Mouse (Mus musculus): ENCODE measurements at regions not wholly inside any gene's neighbourhood (a gene's known extent, or its start where the extent isn't known, plus 50 kb on each side); places are given as distances from the start of the nearest gene placed in this dataset.

DNA sequence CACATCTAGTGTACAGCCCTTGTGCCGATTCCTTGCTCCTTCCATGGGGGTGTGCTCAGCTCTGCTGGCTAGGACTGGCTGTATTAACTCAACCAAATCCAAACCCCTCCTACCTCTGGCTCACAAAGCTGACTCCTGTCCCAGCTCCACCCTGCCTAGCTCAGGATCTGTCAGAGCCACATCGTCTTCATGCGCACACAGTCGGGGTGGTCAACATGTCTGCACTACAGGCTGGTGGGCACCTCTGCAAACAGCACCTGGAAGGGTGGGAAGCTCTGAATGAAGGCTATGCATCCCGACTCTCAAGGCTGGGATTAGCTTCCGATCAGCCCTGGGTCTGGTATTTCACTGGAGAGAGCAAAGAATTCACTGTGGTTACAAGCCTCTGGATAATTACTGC, 220.4 kb downstream of the 3110018I06Rik start:
- H3K4me3 ChIP-seq, result no peak overlapping the region
- WGBS, result 89% methylated on average over 6 of the region's 6 CpGs
- no peak for ATAC-seq (ENCODE audit: low FRiP score)

DNA sequence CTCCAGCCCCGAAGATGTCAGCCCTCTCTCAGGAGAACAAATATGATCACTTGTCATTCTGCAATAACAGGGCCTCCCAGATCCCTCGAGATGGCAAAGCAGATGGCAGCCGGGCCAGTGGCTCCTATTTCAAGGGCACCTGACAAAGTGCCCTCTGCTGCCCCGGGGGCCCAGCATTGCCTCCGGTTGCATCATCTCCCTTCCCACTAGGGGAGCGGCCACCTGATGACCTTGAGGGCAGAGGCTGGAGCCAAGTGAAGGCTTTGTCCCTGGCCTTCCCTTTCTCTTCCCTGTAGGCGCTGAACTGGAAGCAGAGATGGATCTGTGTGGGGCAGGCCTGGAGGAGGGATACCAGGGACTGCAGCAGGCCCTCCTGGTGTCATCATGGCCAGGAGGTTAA, 222.6 kb downstream of the 3110018I06Rik start:
- WGBS, result 54% methylated on average over 7 of the region's 7 CpGs
- no peak overlapping the region for H3K4me3 ChIP-seq
- no peak overlapping the region for H3K9ac ChIP-seq

More for the DNA sequence above, 220.4 kb downstream of the 3110018I06Rik start:
- H3K27me3 ChIP-seq, result 0 out of 2 replicates have a peak, but pooled peaks cover 5% of the 10 kb centered on the region
- no peak overlapping the region for H3K27ac ChIP-seq
- peaks cover 6% of the 10 kb centered on the region; the same call in 1 of the 2 replicates for H3K9me3 ChIP-seq
- peaks cover 16% of the 10 kb centered on the region for H3K4me1 ChIP-seq (replicated peaks)
- no peak overlapping the region for H3K4me2 ChIP-seq
- no peaks in the 10 kb centered on the region for H3K36me3 ChIP-seq
- no peak overlapping the region for H3K9ac ChIP-seq

DNA sequence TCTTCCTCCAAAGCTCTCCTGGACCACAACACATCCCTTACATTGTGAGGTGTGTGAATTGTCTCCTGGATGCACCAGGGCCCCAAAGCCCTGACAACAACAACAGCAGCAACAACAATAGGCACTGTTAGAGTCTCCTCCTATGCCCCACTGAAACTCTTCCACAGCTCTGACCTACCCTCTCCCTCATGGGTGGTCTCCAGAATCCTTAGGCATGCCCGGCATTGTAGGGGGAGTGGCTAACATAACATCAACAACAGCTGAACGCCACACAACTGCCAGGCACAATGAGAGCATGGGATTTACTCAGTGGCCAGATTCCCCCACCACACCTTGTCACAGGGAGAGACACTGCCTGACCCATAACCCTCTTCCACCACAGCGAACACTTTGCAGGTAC, 223.2 kb downstream of the 3110018I06Rik start:
- no peak for ATAC-seq (ENCODE audit: low FRiP score)
- H3K4me2 ChIP-seq, result no peak overlapping the region
- H3K27me3 ChIP-seq, result 0 out of 2 replicates have a peak, but pooled peaks cover 5% of the 10 kb centered on the region
- peaks cover 16% of the 10 kb centered on the region for H3K4me1 ChIP-seq (replicated peaks)
- peaks cover 6% of the 10 kb centered on the region; the same call in 1 of the 2 replicates for H3K9me3 ChIP-seq
- no peak overlapping the region for H3K4me3 ChIP-seq
- H3K36me3 ChIP-seq, result no peaks in the 10 kb centered on the region
- H3K9ac ChIP-seq, result no peak overlapping the region
- WGBS, result 53% methylated on average over 3 of the region's 3 CpGs
- no peak overlapping the region for H3K27ac ChIP-seq

More for the DNA sequence above, 222.6 kb downstream of the 3110018I06Rik start:
- ATAC-seq (ENCODE audit: low FRiP score), result no peak
- Histone ChIP-seq H3K9me3 (peaks cover 6% of the 10 kb centered on the region; the same call in 1 of the 2 replicates), H3K4me1 (replicated peaks) (peaks cover 16% of the 10 kb centered on the region), H3K4me2 (no peak overlapping the region), H3K27ac (no peak overlapping the region), H3K36me3 (no peaks in the 10 kb centered on the region), H3K27me3 (0 out of 2 replicates have a peak, but pooled peaks cover 5% of the 10 kb centered on the region)

DNA sequence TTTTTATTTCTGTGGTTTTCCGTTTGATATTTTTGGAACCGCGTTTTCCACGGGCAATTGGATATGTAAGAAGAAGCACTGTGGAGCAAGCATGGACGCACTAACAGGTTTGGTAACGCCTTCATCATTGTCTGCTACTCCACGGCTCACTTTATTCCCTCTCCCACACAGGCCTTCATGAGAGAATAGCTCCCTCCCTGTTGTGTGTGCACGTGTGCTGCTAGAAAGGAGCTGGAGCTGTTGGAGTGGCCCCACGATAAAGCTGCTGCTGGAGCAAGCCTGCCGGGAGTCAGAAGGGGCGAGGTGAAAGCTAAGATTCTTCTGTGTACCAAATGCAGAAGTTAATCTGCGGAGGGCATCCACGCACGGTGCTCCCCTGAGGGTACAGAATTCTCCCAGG, 224.8 kb downstream of the 3110018I06Rik start:
- Histone ChIP-seq H3K4me2 (no peak overlapping the region), H3K4me3 (no peak overlapping the region), H3K9ac (no peak overlapping the region), H3K27ac (no peak overlapping the region), H3K27me3 (0 out of 2 replicates have a peak, but pooled peaks cover 5% of the 10 kb centered on the region), H3K4me1 (replicated peaks) (peaks cover 23% of the 10 kb centered on the region), H3K36me3 (no peaks in the 10 kb centered on the region), H3K9me3 (no peaks in the 10 kb centered on the region)
- 56% methylated on average over 14 of the region's 14 CpGs for whole genome bisulfite sequencing
- ATAC-seq (ENCODE audit: low FRiP score), result no peak

DNA sequence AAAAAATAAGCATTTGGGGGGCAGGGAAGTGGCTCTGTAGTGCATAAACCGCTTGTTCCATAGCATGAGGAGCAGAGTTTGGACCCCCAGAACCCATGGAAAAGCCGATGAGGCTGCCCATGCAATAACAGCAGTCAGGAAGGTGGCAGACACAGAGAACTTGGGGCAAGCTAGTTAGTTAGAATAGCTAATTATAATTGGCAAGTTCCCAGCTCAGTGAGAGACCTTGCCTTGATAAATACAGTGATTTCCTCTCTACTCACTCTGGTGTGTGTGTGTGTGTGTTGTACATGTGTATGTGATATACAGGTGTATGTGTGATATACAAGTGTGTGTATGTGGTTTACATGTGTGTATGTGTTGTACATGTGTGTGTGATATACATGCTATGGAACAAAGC, 226.4 kb downstream of the 3110018I06Rik start:
- 0 out of 2 replicates have a peak, but pooled peaks cover 5% of the 10 kb centered on the region for H3K27me3 ChIP-seq
- H3K4me3 ChIP-seq, result no peak overlapping the region
- H3K27ac ChIP-seq, result no peak overlapping the region
- H3K4me2 ChIP-seq, result no peak overlapping the region
- no peaks in the 10 kb centered on the region for H3K36me3 ChIP-seq
- no peak for ATAC-seq (ENCODE audit: low FRiP score)
- H3K9me3 ChIP-seq, result no peaks in the 10 kb centered on the region
- H3K4me1 ChIP-seq (replicated peaks), result peaks cover 27% of the 10 kb centered on the region
- WGBS, result 91% methylated on average over 2 of the region's 2 CpGs
- no peak overlapping the region for H3K9ac ChIP-seq

DNA sequence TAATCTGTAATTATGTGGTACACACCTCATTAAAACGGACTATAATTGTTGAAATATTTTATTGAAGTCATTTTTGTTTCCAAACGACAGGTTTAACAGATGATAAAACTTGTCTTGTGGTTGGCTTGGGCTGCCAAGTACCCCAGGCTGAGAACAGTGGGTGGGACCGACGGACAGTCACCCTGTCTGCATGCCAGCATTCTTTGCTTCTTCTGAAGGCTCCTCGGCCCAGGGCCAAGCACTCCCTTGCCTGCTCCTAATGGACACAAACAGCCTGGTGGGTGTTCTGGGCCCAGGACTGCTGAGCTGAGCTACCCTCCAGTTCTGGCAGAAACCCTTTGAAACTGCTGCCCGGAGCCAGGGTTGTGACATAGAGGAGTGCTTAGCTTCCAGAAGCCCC, 227.4 kb downstream of the 3110018I06Rik start:
- WGBS, result 62% methylated on average over 6 of the region's 6 CpGs
- Histone ChIP-seq H3K27ac (no peak overlapping the region), H3K4me2 (no peak overlapping the region), H3K27me3 (0 out of 2 replicates have a peak, but pooled peaks cover 4% of the 10 kb centered on the region), H3K36me3 (no peaks in the 10 kb centered on the region), H3K9ac (no peak overlapping the region), H3K9me3 (no peaks in the 10 kb centered on the region), H3K4me3 (no peak overlapping the region), H3K4me1 (replicated peaks) (peaks cover 22% of the 10 kb centered on the region)
- no peak for ATAC-seq (ENCODE audit: low FRiP score)

DNA sequence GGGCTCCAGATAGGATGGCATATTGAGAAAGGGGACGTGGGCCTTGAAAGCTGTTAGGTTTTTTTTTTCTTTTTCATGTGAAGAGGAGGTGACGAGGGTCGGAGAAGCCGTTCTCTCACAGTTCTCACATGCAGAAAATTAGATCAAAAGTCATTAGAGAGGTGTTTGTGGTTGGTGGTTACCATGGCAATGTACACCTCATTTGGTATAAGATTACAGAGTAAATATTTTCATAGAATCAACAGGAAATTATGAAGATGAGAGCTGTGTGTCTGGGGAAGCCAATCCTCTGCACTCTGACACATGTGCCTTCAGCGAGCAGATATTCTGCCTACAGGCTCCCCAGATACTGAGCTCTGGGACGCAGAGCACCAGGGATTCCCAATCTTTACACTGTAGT, 232.5 kb downstream of the 3110018I06Rik start:
- Histone ChIP-seq H3K4me2 (no peak overlapping the region), H3K9me3 (no peaks in the 10 kb centered on the region), H3K4me1 (replicated peaks) (peaks cover 26% of the 10 kb centered on the region), H3K9ac (no peak overlapping the region), H3K36me3 (no peaks in the 10 kb centered on the region), H3K27ac (no peak overlapping the region), H3K4me3 (no peak overlapping the region), H3K27me3 (0 out of 2 replicates have a peak, but pooled peaks cover 3% of the 10 kb centered on the region)
- WGBS, result 79% methylated on average over 6 of the region's 6 CpGs
- ATAC-seq (ENCODE audit: low FRiP score), result no peak

DNA sequence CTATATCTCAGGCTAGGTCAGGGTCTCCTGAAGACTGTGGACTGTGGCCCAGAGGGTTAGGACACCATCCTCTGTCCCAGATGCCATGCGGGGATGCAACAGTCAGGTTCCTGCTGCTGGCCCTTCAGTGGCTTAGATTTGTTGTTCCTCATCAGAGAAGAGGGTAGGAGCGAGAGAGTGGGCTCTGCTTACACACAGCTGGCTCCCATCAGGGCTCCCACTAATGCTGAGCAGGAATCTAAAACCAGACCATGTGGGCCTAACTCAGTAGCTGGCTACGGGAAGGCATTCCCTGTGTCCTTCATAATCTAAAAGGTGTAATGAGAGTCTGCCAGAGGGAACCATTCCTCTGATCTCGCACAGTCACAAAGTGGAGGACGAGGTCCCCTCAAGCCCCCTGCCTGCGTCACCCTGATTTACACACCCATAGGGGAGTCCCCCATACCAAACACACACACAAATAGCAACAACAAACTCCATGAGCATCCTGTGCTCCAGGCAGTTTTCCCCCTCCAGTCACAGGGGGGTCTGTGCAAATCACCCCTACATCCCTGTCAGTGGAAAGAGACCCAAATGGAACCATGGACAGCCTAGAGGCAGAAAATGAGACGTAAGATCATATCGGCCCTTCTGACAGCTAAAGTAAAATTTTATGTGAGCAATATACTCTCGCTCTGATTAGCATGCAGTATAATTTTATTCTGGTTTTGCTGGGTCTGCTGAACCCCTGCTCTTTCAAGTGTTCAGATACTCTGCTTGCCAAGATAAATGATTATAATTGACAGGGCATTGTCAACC, 234.8 kb downstream of the 3110018I06Rik start:
- Histone ChIP-seq H3K9ac (no peak overlapping the region), H3K4me2 (no peak overlapping the region), H3K4me3 (no peak overlapping the region), H3K27ac (no peak overlapping the region), H3K36me3 (no peaks in the 10 kb centered on the region), H3K4me1 (replicated peaks) (peaks cover 19% of the 10 kb centered on the region), H3K27me3 (0 out of 2 replicates have a peak, but pooled peaks cover 3% of the 10 kb centered on the region), H3K9me3 (no peaks in the 10 kb centered on the region)
- ATAC-seq (ENCODE audit: low FRiP score), result no peak
- whole genome bisulfite sequencing, result 71% methylated on average over 9 of the region's 9 CpGs

DNA sequence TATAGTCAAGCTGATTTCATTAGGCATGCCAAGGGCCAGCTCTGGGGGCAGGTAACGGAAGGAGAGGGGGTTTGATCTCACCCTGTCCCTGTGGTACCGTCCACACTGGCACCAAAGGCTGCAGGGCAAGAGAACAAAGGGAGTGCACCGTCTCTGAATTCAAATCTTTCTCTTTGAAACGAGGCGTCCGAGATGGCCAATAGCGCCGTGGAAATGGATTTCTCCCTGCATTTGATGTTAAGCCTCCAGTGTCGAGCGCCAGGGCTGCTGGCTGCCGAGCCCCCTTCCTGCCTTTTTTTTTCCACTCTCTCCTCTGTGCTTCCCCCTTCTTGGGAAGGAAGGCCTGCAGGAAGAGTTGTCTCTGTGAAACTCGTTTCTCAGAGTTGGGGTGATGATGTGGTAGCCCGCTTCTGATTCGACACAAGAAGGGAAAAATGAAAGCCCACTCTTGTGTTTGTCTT, 235.5 kb downstream of the 3110018I06Rik start:
- Histone ChIP-seq H3K4me3 (no peak overlapping the region), H3K9me3 (no peaks in the 10 kb centered on the region), H3K9ac (no peak overlapping the region), H3K4me1 (replicated peaks) (peaks cover 15% of the 10 kb centered on the region), H3K4me2 (no peak overlapping the region), H3K27ac (no peak overlapping the region), H3K36me3 (no peaks in the 10 kb centered on the region), H3K27me3 (0 out of 2 replicates have a peak, but pooled peaks cover 3% of the 10 kb centered on the region)
- 37% methylated on average over 14 of the region's 14 CpGs for WGBS
- ATAC-seq (ENCODE audit: low FRiP score), result no peak

DNA sequence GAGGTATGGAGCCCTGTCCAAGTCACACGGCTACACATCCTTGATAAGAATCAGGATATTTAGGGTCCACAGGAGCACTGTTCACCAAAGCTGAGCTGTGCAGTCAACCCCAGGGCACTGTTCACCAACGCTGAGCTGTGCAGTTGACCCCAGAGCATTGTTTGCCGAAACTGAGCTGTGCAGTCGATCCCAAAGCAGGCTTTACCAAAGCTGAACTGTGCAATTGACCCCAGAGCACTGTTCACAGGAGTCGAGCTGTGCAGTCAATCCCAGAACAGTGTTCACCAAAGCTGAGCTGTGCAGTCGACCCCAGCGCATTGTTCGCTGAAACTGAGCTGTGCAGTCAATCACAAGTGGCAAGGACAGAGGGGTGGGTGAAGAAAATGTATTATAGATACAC, 236.0 kb downstream of the 3110018I06Rik start:
- Histone ChIP-seq H3K4me2 (no peak overlapping the region), H3K36me3 (no peaks in the 10 kb centered on the region), H3K9me3 (no peaks in the 10 kb centered on the region), H3K4me3 (no peak overlapping the region), H3K27ac (no peak overlapping the region), H3K27me3 (0 out of 2 replicates have a peak, but pooled peaks cover 3% of the 10 kb centered on the region), H3K4me1 (replicated peaks) (peaks cover 15% of the 10 kb centered on the region), H3K9ac (no peak overlapping the region)
- WGBS, result 30% methylated on average over 8 of the region's 8 CpGs
- no peak for ATAC-seq (ENCODE audit: low FRiP score)

DNA sequence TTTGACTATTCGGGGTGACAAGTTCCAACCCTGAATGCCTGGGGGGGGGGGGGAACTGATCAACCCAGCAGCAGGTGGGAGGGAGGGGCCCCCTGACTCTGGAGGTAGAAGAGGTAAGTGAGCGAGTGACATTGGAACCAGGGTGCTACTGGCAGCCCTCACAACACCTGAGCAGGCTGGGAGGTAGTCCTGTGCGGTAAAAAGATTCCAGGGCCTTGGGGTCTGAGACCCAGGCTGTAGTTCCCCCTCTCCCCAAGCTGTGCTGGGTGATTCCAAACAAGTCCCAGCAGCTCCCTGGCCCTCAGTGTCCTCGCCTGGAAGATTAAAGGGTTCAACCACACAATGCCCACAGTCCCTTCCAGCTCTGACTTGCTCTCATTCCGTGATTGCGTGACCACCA, 240.4 kb downstream of the 3110018I06Rik start:
- Histone ChIP-seq H3K27me3 (no peaks in the 10 kb centered on the region), H3K4me2 (no peak overlapping the region), H3K9ac (no peak overlapping the region), H3K36me3 (no peaks in the 10 kb centered on the region), H3K9me3 (no peaks in the 10 kb centered on the region), H3K4me3 (no peak overlapping the region), H3K27ac (no peak overlapping the region), H3K4me1 (replicated peaks) (peaks cover 8% of the 10 kb centered on the region)
- ATAC-seq (ENCODE audit: low FRiP score), result no peak
- 84% methylated on average over 6 of the region's 6 CpGs for WGBS

DNA sequence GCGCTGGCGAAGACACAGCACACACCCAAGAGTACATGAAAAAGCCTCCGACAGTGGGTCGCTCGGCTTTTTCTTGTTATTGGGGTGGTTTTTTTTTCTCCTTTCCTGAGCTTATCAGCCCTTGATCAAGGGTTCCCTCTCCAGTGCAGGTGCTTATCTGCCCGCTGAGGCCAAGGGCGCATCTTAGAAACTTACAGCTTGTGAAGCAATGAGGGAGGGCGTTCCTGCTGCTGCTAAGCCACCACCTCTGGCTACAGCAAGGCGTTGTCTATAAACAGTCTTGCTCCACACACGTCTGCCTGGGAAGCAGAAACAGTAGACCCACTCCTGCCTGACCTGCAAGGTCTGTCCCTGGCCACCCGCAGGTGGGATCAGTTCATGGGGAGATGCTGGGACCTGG, 240.9 kb downstream of the 3110018I06Rik start:
- ATAC-seq (ENCODE audit: low FRiP score), result no peak
- Histone ChIP-seq H3K36me3 (no peaks in the 10 kb centered on the region), H3K27ac (no peak overlapping the region), H3K9ac (no peak overlapping the region), H3K27me3 (no peaks in the 10 kb centered on the region), H3K9me3 (no peaks in the 10 kb centered on the region), H3K4me1 (replicated peaks) (peaks cover 4% of the 10 kb centered on the region), H3K4me2 (no peak overlapping the region), H3K4me3 (no peak overlapping the region)
- WGBS, result 92% methylated on average over 11 of the region's 11 CpGs

DNA sequence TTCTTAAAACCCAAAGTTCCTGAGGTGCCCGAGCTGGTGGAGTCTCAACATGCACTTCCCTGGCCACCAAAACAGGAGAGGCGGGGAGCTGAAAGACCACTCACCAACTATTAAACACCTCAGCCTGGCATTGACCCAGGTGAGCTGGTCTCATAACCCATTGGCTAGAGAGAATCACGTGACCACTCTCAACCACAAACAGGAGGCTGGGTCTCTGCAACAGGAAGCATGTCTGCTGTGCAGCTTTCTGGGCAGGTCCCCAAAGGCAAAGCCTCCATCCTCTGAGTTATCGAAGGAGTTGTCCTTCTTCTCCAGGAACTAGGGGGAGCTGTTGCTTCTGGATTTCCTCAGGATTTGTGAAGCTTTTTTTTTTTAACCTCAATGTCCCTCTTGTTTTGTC, 242.5 kb downstream of the 3110018I06Rik start:
- 84% methylated on average over 4 of the region's 4 CpGs for WGBS

More for the DNA sequence above, 242.5 kb downstream of the 3110018I06Rik start:
- Histone ChIP-seq H3K4me3 (no peak overlapping the region), H3K36me3 (no peaks in the 10 kb centered on the region), H3K27me3 (no peaks in the 10 kb centered on the region), H3K27ac (no peak overlapping the region), H3K9ac (no peak overlapping the region), H3K4me1 (replicated peaks) (no peaks in the 10 kb centered on the region), H3K9me3 (no peaks in the 10 kb centered on the region), H3K4me2 (no peak overlapping the region)
- ATAC-seq (ENCODE audit: low FRiP score), result no peak

Measured in hindbrain, embryonic 13.5 days (tissue).